Mouse (Mus musculus): Measurements from ENCODE around the gene Olfr829.
"Not testable (repeated sequence)": the region's sequence is repeated elsewhere in the genome, so short reads cannot be mapped to it uniquely, and the experiment has no call there.

Olfr829 gene

GRCm38 (mm10) chr9:18854633-18855032, at the start of gene Olfr829:
Gene Olfr829 (plus strand): TSS chr9:18854933.
- no peak for DNase-seq (ENCODE audit: low read depth)

GRCm38 (mm10) chr9:18819426-18819825, 35.3 kb upstream of the Olfr829 start, which contains the start of gene Olfr828:
Gene Olfr828 (minus strand): TSS chr9:18819526.
- DNase-seq (ENCODE audit: low read depth), result no peak

- DNase-seq (ENCODE audit: low read depth), result no peak
These were observed 19.7 kb downstream of the Olfr829 start, which contains the start of gene Olfr830 for GRCm38 (mm10) chr9:18874393-18874792. Gene Olfr830 (plus strand): TSS chr9:18874693.

- DNase-seq (ENCODE audit: low read depth), result not testable (repeated sequence)
These were observed 53.0 kb downstream of the Olfr829 start for GRCm38 (mm10) chr9:18907699-18908098.
